Mouse (Mus musculus) brain, embryonic 14.5 days (tissue): Measurements from ENCODE around the gene Pax7. TPM values are rescaled to one million over a fixed set of nuclear protein-coding genes. Genes with fewer than 3 reads are reported as not detected.
A peak's percentile ranks its signal among the peaks of the same experiment; 100 is the strongest.

Experiments used
- DNase-seq: peaks from one replicate; pipeline ENCODE4 v3.0.0-alpha.2; 2011; ENCODE audit warnings: low read depth
- CTCF ChIP-seq: fragments of 200-500 bp; IDR thresholded peaks from 2 replicates; pipeline ENCODE4 v1.5.1; 2012; ENCODE audit warnings: inconsistent platforms, mild to moderate bottlenecking, moderate library complexity, borderline replicate concordance; ENCODE audit not compliant: insufficient read depth, insufficient read length; ENCODE audit errors: extremely low read depth
- POLR2A ChIP-seq: fragments of 200-500 bp; IDR thresholded peaks from 2 replicates; pipeline ENCODE4 v1.6.1; 2012; ENCODE audit warnings: mild to moderate bottlenecking, inconsistent platforms, borderline replicate concordance; ENCODE audit not compliant: poor library complexity, insufficient read depth, insufficient read length, severe bottlenecking; ENCODE audit errors: extremely low read depth
- polyA plus RNA-seq: library from polyadenylated mRNA; depleted of rRNA; stranded (reverse); fragments of >200 nt; gene quantifications from 2 replicates; pipeline ENCODE4 v1.2.3, GENCODE M21; 2012

Pax7 gene
- polyA plus RNA-seq, 1 experiment, result 12.2 TPM

DNA sequence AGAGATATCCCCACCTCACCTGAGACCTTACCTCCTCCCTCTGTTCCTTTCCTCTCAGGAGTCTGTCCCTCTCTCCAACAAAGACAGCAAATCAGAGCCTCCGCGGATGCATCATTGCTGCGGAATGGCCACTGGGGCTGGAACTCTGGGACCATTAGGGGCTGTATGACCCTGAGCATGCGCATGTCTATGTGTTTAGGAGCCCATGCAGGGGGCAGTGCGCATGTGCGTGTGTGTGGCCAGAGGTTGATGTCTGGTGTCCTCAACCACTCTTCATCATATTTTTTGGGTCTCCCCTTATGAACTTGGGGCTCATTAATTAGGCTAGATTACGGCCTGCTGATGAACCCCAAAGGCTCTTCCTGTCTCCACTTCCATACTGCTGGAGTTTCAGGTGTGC, 9.6 kb upstream of the Pax7 start:
- TF ChIP-seq POLR2A, result no peak
- no peak for TF ChIP-seq CTCF

DNA sequence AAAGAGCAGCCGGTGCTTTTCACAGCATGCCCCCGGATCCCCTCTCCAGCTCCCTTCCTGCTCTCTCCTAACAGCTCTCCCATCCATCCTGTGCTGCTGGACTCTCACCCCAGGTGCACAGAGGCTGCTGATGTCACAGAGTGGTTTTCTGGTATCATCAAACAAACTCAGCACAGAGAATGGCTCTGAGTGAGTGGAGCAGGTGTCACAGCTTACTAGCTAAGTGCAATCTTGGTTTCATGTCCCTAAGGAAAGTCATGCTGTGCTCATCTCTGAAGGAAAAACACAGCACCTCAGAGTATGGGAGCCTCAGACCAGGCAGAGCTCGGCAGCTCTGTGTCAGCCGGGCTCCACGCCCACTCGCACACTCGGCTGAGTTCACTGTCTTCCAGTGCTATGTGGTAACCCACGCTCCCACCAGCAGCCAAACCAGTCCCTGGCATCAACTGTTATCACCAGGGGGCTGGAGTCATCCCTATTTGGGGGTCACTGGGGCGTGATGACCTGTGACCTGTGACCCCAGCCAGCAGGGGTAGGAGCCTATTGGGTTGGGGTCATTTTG, 7.7 kb upstream of the Pax7 start:
- TF ChIP-seq CTCF (no peak), POLR2A (no peak)
- no peak for DNase-seq

More for the DNA sequence above, 9.6 kb upstream of the Pax7 start:
- DNase-seq, result no peak

DNA sequence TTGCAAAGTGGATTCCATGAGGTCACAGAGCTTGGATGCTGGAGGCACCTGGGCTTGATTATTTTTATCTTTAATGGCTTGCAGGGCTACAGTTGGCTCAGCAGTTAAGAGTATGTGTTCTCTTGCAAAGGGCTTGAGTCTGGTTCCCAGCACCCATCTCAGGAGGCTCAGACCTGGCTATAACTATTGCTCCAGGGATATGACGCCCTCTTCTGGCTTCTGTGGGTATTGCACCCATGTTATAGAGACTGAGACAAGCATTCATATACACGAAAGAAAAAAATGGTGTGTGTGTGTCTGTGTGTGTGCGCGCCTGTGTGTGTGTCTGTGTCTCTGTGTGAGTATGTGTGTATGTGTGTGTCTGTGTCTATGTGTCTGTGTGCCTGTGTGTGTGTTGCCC, 7.1 kb upstream of the Pax7 start:
- TF ChIP-seq CTCF (peak; percentile 2; the same call in 1 of the 2 replicates), POLR2A (no peak)
- DNase-seq, result no peak

DNA sequence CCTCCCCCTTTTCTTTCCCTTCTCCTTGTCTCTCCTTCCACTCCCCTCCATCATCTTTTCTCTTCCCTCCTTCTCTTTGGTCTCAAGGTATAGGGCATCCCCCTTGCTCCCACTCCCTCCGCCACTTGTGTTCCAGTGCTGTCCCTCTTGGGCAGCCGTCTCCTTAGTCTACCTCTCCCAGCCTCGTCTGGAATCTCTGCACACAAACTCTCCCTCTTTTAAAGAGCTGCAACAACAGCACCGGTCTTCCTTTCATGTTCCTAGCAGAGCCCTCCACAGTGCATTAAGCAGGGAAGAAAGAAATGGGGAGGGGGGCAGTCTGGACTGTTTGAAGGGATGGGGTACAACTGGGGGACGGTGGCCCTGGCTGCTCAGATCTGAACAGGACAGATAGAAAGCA, 3.4 kb upstream of the Pax7 start:
- TF ChIP-seq POLR2A (no peak), CTCF (no peak)
- DNase-seq, result no peak

DNA sequence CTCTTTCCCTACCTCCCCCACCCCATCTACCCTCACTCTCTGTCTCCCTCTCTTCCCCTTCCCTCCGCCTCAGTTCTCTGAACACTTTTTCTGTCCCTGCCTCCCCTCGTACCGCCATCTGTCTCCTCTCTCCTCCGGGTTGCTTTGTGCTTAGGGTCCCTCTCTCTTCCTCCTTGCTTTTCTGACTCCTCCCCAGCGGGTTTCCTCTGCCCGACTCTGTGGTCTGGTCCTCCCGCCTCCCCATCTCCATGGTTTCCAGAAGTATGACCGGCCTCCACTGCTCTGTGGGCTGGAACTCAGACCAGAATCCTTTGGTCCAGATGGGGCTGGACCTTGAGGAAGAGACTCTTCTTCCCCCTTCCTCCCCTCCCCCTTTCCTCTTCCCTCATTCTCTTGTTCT, 2.9 kb upstream of the Pax7 start:
- no peak for DNase-seq

DNA sequence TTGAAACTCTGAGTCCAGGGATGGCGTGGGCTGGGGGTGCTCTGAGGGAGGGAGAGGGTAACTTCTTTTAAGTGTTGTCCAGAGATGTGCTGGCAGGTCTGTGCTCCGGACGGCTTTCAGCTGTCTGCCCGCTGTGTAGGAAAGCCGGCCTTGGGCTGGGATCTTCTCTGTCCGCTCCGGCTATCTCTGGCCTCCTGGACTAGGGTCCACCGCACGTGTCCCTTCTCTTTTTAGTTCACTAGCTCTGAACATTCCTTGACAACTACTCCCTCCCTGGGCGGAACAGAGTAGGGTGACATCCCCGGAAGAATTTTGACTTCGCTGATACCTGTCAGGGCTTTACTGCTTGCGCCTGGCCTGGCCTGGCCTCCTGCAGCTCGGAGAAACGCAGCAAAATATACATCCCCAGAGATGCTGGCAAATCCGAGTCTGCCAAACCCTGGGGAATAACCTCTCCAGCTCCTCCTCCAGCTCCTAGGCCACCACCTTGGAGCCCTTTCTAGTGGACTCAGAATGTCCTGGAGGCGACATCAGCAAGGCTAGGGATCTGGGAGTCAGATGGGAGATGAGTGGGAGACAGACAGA, 581 bp upstream of the Pax7 start:
- TF ChIP-seq CTCF (no peak), POLR2A (no peak)
- no peak for DNase-seq

More for the DNA sequence above, 2.9 kb upstream of the Pax7 start:
- no peak for TF ChIP-seq POLR2A
- TF ChIP-seq CTCF, result no peak

DNA sequence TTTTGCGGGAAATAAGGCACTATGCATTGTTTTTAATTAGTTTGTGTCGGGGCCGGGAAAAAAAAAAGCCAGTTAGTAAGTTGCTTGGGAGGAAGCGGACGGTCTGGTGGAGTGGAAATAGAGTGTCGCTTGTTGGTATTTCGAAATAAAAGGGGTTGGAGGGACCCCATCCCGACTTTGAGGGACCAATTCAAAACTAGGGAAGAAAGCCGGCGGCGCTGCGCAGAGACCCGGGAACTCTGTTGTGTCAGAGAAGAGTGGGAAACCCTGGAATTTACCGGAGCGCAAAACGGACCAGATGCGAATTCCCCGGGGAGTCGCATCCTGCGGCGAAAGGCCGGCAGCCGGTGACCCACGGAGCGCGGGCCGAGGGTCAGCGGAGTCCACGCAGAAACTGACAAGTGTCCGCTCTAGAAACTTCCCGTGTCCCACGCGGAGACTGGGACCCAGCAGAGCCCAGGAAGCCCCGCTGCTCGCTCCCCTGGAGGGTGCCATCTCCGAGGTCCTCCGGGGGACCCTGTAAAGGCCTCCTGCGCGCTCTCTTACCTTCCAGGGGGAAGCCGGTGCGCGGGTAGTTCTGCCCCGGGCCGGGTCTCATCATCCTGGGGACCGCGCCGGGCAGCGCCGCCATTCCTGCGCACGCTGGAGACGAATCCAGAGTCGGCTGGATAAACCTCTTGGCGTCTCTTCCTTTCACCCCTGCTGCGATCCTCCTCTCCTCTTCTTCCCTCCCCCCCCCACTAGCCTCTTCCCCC, 870 bp downstream of the Pax7 start:
- DNase-seq, result no peak
- TF ChIP-seq POLR2A (no peak), CTCF (no peak)

DNA sequence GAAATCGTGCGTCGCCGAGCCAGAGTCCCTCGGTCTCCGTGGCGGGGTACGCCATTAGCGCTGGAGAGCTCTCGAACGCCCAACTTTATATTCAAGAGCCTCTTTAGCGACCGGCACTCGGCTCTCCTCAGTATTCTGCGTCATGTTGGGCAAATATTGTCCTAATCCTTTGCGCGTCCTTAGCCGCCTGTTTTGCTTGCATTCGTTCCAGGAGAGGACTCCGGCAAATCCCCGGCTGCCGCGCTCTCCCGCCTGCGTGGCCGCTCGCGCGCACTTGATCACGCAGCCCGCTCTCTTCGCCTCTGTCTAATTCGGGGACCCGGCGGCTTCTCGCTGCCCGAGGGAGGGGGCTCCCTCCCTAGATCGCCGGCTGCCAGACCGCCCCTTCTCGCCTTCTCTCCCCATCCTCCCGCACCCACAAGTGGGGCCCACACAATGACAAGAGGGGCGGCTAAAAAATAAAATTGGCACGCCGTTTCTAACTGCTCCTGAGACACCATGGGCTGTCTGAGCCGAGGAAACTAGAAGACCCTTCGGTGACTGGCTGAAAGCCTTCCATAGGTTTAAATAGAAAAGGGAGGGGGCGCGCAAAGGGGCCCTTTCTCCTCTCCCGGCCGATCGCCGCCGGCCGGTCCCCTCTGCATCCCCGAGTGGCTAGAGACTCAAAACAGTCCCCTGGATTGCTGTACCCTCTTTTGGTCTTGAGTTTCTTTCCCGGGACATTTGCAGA, 1.7 kb downstream of the Pax7 start:
- no peak for TF ChIP-seq CTCF
- TF ChIP-seq POLR2A, result no peak
- peak; percentile 64 for DNase-seq

DNA sequence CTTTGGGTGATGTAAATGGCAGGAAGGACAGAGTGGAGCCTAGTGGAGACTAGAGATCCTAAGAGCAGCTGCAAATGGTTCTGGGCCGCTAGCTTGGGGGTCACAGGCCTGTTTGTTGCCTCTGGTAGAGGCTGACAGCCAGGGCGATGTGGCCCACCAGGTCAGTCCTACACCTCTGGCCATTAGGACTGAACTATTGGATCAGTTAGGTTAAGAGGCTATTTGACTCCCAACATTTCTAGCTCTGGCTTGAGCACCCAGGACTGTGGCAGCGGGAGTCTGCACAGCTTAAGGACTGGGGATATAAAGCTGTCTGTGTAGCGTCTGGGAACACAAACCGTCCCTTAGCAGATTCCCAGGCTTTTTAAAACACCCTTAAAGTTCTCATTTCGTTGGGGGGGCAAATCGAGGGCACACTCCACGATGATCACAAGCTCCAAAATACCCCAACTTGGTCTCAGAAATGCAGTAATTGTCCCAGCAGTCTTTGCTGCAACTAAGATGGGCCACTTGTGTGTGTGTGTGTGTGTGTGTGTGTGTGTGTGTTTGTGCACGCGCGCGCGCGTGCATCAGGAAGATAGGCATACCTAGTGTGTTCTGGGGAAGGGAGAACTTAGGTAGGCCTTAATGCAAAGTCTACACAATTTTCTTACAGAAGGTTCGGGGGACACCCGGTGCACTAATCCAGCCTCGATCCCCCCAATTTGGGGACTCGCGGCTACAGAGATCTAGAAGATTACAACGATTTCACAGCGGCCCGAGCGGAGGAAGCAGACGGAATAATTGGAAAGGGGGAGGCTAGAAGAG, 2.5 kb downstream of the Pax7 start:
- no peak for DNase-seq
- TF ChIP-seq CTCF (no peak), POLR2A (no peak)

DNA sequence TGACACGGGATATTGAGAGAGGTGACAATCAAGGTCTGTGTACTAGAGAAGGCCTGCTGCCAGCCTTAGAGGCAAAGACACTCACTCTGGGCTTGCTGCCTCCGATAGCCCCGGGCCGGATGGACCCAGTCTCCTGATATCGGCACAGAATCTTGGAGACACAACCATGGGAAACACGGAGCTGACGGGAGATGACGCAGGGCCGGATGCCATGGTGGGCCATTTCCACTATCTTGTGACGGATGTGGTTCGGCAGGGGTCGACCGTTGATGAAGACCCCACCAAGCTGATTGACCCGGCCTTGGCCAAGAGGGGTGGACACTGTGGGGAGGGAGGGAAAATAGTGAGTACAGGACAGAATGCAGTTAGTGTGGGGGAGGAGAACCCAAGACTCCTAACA, 3.3 kb downstream of the Pax7 start:
- TF ChIP-seq CTCF (no peak), POLR2A (no peak)
- DNase-seq, result no peak

DNA sequence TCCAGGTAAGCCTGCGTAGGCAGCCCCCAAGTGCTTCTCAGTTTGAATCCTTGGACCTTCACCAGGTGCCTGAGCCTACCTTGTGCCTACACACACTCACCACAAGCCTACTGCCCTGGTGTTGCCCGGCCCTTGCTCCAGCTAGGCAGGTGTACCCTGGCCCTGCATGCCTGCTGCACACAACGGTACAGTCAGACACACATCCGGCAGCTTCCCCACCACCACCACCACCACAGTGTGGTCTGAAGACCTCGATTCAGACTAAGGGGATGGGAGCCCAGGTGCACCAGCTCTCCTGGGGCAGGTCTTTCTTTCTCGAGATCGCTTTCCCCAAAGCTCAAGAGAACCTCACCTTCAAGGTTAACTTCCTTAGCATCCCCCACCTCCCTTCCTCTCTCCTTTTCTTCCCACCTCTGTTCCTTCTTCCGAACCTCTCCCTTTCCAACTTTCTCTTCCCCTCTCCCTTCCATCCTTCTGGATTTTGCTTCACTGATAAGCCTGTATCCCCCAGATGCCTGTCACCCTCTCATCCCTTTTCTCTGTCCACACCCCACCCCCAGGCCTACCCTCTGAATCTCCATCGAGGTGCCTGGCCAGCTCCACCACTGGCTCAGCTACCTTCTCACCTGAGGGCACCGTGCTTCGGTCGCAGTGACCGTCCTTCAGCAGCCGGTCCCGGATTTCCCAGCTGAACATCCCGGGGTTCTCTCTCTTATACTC, 4.3 kb downstream of the Pax7 start:
- no peak for TF ChIP-seq CTCF
- TF ChIP-seq POLR2A, result no peak
- DNase-seq, result no peak
